Mouse (Mus musculus): ENCODE results near the gene Scgb1a1. TPM values are rescaled to one million over a fixed set of nuclear protein-coding genes. Genes with fewer than 3 reads are reported as not detected.
"Not testable (repeated sequence)": the region's sequence is repeated elsewhere in the genome, so short reads cannot be mapped to it uniquely, and the experiment has no call there.

The Scgb1a1 gene
- total RNA-seq, 2 experiments from 2014 or later = not detected

DNA sequence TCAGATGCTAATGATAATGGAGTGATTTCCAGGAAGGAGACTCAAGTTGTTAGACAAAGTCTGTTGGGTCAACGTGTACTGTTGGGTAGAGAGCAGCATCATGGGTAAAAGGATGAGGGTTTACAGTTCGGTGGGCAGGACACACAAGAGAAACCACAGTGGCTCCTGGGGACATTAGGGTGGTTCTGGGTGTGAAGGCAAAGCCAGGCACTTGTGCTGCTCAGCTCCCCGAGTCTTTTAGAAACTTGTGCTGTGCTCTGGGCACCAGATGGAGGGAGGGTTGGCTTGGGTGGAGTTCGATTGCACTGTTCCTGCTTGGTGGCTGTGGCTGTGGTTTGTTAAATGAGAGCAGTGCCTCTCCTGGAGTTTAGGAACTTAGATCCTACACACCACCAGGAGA is 16.2 kb upstream of the Scgb1a1 start:
- intact Hi-C loops (cut with DNase I) = loop anchor here (5.0 kb wide), 1 partner anchor 257 kb away; no protein-coding TSS in a partner anchor
- no peak for DNase-seq

DNA sequence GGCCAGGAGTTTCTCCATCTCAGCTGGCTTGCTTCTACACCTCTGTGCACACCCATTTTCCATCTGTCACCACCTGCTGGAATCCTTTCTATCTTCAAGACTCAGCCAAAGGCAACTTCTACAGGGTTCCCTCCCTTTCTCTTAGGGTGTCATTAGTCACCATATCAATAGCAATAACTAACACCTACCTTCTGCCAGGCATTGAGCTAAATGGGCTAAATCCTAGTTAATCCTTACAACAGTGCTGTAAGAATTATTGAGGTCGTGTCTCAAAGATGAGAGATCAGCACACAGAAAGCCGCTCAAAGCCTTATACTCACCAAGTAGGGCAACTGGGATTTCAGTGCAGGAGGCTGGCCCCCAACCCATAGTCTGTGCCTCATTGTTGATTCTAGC is 13.3 kb upstream of the Scgb1a1 start:
- no peak for DNase-seq
- intact Hi-C loops (cut with DNase I) = loop anchor here (5.0 kb wide), 1 partner anchor 254 kb away; no protein-coding TSS in a partner anchor

DNA sequence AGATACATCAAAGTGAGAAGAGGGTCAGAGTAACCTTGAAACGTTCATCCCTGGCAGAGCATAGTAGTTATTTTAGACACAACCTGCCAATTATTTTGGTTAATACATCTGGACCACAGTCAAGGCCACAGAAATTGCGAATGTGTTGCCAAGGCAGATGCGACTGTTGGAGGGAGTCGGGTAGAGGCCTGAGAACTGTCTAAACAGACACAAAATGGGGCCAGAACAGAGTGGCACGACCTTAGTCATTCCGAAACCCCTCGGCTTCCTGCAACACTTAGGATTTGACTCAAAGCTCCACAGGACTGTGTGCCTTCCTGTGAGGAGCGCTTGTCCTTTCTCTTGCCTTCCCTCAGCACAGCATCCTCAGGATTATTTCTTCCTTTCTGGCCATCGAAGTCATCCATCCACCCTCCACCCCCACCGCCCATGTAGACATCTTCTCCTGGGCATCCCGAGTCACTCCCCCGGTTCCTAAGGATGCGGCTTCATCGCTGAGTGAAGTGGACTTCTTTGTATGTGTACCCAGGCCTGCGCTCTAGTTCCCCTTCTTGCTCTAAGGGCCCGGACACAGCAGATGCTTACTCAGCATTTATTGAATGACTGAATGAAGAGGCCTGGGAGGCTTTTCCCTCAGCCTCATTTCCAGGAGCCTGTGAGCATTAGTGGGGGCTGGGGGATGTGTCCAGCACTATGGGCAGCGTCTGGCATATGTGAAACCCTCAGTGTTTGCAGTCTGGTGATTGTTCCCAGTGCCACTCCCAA is 12.7 kb upstream of the Scgb1a1 start:
- DNase-seq = no peak
- intact Hi-C loops (cut with DNase I) = loop anchor here (5.0 kb wide), 1 partner anchor 253 kb away; no protein-coding TSS in a partner anchor

DNA sequence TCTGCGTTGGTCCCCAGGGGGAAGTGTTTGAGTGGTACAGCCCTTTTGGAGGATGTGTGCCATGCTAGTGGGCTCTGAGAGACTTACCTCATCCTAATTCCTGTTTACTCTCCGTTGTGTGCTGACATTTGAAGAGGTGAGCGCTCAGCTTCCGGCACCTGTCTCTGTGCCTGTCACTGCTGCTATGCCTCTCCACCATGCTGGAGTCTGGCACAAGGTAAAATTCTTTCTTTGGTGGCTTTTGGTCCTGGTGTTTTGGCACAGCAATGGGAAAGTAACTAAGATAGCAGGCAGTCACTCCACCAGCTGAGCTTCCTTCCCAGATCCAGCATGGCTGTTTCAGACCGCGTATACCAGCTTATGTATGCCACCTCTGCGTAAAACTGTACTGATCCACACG is 12.0 kb upstream of the Scgb1a1 start:
- no peak for DNase-seq

DNA sequence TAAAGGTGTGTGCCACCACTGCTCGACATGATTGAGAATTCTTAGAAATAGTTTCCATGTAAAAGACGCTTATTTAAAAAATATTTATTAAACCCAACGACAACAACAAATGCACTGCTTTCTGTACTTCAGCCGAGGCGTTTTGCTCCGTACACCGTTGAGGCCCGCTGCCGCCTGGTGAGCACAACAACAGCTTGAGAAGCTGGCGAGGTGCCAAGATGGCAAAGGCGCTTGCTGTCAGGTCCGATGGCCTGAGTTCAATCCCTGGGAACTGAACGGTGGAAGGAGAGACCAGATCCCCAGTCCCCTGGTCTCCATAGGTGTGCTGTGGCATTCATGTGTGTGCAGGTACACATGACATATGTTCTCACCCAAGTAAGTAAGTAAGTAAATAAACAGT is 9.7 kb upstream of the Scgb1a1 start:
- no peak for DNase-seq
- intact Hi-C loops (cut with DNase I) = no loop called here

More for the DNA sequence above, 12.0 kb upstream of the Scgb1a1 start:
- intact Hi-C loops (cut with DNase I) = loop anchor here (5.0 kb wide), 1 partner anchor 252 kb away; no protein-coding TSS in a partner anchor

DNA sequence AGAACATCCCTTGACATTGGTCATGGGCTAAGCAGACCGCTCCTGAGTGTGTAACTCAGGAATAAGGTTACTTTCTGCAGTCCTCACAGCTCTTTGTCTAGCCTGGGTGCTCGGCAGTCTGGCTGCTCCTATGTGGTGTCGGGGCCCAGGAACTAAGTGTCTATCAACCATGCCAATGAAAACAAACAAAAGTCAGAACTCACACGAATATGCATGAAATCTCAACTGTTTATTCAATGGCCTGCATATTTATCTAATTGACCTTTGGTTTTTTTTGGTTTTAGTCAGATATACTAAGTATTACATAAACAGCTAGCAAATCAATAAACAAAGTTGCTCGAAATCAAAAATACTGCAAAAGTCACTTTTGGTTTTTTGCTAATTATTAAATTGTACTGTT is 7.4 kb upstream of the Scgb1a1 start:
- DNase-seq = no peak
- intact Hi-C loops (cut with DNase I) = no loop called here

DNA sequence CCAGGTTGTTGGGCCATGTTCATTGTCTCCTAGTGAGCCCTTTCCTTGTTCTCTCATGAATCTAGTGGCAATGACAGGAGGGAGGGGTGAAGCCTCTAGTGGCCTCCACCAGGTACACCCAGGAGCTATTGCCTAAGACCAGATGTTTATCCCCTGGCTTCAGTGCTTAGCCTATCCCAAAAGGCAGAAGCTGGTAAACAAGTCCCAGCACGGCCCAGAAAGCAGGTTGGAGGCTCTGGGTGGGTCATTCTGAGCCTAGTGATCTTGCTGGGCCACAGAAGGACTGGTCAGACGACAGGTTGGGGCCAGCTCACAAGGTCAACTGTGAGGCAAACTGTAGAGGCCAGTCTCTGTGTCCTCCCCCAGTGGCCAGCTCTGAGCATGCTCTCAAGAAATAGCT is 3.0 kb upstream of the Scgb1a1 start:
- DNase-seq = no peak
- intact Hi-C loops (cut with DNase I) = no loop called here

DNA sequence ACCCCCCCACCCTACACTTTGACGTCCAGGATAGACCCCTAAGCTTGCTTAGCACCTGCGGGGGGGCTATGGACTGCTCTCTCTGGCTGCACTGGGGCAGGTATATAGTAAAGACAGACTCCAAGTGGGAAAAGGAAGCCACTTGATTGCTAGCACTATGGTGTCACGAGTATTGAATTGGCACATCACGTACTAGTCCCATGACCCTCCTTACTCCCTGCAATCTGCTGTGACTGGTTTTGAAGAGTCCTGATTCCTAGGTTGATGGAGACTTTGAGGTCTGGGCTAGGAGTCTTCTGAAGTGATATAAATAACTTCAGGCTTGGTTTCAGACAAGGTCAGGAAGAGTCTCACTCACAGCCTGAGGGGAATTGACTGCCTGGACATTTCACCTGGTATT is 2.4 kb upstream of the Scgb1a1 start:
- intact Hi-C loops (cut with DNase I) = no loop called here
- no peak for DNase-seq

DNA sequence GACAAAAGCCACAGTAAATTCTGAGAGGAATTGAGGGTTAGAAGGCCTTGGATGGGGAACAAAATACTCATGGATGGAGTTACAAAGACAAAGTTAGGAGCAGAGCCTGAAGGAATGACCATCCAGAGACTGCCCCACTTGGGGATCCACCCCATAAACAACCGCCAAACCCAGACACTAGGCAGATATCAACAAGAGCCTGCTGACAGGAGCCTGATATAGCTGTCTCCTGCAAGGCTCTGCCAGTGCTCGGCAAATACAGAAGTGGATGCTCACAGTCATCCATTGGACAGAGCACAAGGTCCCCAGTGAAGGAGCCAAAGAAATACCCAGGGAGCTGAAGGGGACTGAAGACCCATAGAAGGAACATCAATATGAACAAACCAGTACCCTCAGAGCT is 3.9 kb downstream of the Scgb1a1 start:
- intact Hi-C loops (cut with DNase I) = loop anchor here (2.0 to 5.0 kb wide), 2 partner anchors 92 to 105 kb away; no protein-coding TSS in a partner anchor
- not testable (repeated sequence) for DNase-seq

DNA sequence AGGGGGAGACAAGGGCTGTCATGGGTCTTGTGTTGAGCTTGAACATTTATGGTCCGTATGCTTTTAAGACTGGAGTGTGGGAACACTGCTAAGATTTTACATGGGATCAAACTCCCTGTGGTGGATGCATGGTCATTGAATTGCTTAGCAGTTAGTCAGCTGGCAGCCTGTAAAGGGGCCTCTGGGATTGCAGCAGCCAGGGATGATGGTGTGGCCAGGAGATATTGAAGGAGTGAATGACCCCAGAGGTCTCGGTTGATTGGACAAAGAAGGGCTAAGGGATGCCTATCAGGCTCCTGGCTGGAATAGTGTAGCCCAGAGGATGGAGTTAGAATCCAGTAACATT is 4.8 kb downstream of the Scgb1a1 start:
- intact Hi-C loops (cut with DNase I) = loop anchor here (2.0 to 5.0 kb wide), 2 partner anchors 91 to 104 kb away; no protein-coding TSS in a partner anchor
- DNase-seq = no peak

DNA sequence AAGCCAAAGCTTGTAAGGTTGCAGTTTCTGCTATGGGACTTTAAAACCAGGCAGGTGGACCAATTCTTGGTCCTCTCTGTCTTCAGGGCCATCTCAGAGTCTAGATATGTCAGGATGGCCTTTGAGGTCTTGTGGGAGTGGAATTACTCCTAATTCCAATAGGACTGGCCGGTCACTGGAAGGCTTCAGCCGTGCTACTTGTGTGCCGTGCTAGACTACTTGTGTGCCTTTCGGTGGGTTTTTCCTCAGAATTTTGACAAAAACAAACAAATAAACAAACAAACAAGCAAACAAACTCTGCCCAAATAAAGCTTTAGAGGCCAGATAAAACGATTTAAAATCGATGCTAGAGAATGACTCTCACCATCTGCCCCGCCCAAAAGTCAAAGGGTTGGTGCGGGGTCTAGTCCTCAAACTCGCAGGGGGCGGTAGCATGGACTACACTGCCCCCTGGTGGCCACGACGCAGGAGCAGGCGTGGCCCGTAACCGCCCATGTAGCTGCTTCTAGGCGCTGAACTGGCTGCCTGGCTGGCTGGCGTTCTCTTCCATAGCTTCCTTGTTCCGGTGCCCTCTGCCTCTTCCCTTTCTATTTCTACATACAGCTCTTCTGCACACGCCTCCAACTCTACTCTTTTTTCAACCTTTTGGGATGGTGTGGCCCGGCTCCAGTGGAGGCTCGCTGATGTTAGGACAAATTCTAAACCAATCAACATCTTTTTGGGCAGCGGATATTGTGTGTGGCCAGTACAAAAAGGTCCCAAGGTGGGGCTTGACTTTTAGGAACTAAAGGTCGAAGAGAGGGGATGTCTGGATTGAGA is 5.4 kb downstream of the Scgb1a1 start:
- peak; percentile 82 to 84 for DNase-seq
- intact Hi-C loops (cut with DNase I) = loop anchor here (2.0 to 5.0 kb wide), 2 partner anchors 90 to 104 kb away; no protein-coding TSS in a partner anchor

DNA sequence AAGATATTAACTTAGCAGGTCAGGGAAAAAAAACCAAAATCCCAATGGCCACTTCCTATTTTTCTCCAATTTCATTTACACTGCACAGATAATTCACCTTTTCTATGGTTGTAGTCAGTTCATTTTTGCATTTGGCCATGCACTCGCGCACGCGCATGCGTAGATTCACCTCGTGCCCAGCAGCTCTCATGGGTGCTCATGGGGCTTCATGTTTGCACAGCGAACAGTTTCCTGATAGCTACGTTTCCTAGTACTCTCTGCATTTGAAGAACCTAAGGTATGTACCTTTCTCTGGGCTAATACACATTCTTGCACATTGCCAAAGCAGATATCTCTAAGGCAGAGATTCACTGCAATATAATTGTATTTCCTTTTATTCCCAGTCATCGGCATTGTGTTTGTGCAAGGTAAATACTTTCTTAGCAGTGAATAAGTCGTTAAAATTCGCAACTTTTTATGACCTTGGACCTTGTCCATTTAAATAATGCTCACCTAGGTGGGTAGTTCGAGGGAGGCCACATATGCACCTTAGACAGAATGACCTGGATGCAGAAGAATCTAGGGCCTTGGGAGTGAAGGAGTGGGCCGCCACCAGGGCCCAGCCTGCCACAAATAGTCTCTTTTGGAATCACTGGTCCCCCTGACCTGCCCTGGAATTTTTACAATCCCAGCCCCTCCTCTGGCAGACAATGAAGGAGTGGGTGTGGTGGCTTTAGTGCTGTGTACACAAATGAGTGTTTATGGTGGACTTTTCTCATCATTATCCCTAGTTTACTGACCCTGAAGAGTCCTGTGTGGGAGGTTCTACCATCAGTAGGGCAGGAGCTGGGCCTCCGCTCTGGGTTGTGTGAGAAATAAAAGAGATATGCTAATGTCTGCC is 6.2 kb downstream of the Scgb1a1 start:
- intact Hi-C loops (cut with DNase I) = loop anchor here (2.0 to 5.0 kb wide), 2 partner anchors 89 to 103 kb away; no protein-coding TSS in a partner anchor
- DNase-seq = no peak

DNA sequence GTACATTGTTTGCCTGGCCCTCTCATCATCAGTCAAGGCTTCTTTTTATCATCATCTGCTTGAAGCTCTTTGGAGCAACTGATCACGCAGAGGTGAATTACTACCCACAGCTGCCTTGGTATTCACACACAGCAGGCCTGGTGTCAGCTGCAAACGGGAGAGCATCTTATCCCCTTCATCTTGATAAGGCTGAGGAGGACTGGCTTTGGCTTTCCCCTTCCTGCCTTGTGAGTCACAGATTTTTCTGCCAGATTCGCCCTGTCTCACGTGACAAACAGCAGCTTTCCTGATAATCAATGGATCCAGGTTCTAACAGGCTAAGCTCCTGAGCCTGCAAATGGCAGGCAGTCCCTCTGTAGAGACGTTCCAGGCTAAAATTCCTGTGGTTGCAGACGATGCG is 7.8 kb downstream of the Scgb1a1 start:
- no peak for DNase-seq
- intact Hi-C loops (cut with DNase I) = loop anchor here (5.0 kb wide), 1 partner anchor 88 kb away; no protein-coding TSS in a partner anchor

DNA sequence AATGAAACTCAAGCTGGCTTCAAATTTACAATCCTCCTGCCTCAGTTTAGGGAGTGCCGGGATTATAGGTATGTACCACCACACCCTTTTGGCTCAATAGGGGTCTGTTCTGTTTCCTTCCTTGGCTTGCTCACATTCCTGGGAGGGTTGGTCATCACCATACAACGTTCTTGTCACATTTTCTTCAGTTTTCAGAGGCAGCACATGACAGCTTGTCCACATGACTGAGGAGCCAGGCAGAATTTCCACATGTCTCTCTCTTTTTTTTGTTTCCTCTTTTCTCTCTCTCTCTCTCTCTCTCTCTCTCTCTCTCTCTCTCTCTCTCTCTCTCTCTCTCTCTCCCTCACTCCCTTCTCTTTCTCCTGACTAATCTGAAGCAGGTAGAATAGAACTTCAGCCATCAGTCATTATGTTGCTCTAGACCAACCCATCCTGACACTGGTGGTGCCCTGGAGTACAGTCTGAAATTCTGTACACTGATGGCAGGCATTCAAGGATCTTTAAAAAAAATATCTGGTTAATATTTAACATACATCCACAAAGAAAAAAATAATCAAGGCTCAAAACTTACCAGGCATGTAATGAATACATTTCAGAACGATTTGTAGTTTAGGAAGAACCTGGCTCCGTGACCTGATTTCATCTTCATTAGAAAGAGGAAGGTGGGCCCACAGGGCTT is 10.6 kb downstream of the Scgb1a1 start:
- DNase-seq = no peak
- intact Hi-C loops (cut with DNase I) = no loop called here

DNA sequence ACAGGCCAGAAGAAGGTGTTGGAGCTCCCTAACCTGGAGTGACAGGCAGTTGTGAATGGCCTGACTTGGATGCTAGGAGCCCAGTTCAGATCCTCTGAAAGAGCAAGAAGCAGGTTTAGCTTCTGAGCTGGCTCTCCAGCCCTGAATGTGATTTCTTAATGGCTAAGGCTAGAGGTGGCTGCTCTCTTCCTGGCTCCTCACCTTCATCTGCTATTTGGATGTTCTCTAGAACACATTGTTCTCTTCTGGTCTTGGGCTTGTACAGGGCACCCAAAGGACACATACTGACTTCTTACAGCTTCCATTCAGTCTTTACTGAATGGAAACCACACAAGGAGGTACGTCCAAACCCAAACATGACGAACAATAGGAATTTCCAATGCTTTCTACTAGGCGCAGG is 11.7 kb downstream of the Scgb1a1 start:
- no peak for DNase-seq
- intact Hi-C loops (cut with DNase I) = no loop called here

DNA sequence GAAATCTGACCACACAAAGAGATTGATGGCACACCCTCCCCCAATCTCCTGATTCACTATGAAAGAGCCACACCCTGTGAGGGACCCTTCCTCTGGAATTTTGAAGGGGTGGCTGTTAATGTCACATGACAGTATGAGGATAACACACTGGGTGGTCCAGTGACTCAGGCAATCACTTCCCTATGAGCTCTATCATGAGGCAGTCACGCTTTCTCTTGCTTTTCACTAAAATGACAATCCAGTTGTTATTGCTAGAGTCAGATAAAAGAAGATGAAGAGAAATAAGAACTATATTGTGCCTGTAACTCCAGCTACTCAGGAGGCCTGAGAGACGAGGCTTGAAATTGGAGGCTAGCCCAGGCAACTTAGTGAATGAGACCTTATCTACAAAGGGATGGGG is 12.2 kb downstream of the Scgb1a1 start:
- intact Hi-C loops (cut with DNase I) = no loop called here
- no peak for DNase-seq

DNA sequence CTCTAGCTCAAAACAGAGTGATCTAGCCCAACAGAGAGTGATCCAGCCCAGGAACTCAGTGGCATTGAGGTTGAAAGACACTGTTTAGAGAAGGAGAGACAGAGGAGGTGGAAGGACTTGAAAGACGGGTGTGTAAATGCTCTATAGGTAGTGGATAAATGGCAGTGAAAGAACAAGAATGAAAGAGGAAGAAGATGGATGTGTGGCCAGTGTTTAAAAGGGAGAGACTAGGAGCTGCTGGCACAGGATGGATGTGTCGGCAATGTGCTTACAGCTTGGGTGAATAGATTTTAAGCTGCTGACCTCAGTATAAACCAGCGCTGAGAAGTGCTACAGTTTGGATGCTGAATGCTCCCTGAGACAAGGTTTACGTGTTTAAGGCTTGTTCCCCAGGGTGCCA is 13.3 kb downstream of the Scgb1a1 start:
- intact Hi-C loops (cut with DNase I) = no loop called here

DNA sequence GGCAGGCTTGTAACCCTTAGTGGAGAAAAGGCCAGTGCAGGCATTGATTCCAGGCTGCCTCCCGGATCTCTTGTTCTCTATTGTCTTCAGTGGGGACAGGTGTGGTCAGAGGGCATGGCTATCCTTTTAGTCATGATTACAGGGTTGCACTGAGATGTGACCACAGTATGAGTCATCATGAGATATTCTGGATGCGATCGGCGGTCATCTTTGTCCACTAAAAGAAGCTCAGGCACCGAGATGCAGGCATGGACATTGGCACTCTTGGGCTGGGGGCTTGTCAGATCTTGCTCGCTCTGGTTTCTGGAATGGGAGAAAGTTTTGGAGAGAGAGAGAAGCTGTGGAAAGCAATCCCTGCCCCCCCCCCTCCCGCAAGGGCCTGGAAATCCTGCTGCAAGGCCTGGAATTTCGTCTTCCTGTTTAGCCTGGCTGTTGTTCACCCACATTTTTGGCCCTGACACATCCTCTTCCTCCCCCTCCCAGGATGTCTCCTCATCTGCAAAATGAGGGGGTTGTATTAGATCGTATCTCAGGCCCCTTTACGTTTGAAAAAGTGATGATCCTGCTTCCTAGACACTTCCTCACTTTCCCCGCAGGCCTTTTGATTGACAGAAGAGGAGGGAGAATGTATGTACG is 13.9 kb downstream of the Scgb1a1 start:
- no peak for DNase-seq
- intact Hi-C loops (cut with DNase I) = no loop called here

More for the DNA sequence above, 13.3 kb downstream of the Scgb1a1 start:
- DNase-seq = no peak

DNA sequence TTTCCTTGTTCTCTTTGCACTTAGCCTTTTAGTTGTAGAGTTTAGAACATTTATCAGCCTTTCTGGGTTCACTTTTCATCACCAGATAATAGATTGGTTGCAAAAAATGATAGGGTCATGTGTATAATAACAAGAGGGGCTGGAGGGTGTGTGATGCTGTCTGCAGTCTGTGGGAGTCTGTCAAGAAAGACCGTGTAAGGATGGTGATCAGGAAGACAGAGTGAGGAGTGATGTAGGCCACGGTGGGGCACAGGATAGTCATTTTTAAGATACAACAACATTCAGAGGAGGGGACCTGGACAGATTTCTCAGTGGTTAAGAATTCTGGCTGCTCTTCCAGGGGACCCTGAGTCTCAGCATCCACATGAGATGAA is 15.6 kb downstream of the Scgb1a1 start:
- no peak for DNase-seq
- intact Hi-C loops (cut with DNase I) = no loop called here
